Mouse (Mus musculus) adrenal gland, adult 18-20 months (tissue): ENCODE results near the gene Ccdc50. TPM values are rescaled to one million over a fixed set of nuclear protein-coding genes. Genes with fewer than 3 reads are reported as not detected.

Experiments
- total RNA-seq, 2 experiments: library from RNA; stranded (reverse); gene quantifications; 1 replicate in 1 of 2; 2 replicates in 1 of 2; pipeline ENCODE4 v1.2.3; 2021

Ccdc50 gene
- total RNA-seq, 2 experiments from 2014 or later: 78.7 to 89.9 TPM

Other genes starting within 250 kb of the Ccdc50 start
- not detected for gene Ostn, start 81.4 kb upstream of the Ccdc50 start, total RNA-seq
- not detected for gene Uts2b, start 18.6 kb upstream of the Ccdc50 start, total RNA-seq